Mouse (Mus musculus) liver, embryonic 13.5 days (tissue): ENCODE data around the gene Armc6. TPM values are rescaled to one million over a fixed set of nuclear protein-coding genes. Genes with fewer than 3 reads are reported as not detected.
"Not testable (repeated sequence)": the region's sequence is repeated elsewhere in the genome, so short reads cannot be mapped to it uniquely, and the experiment has no call there.

Experiments
- ATAC-seq: fragments of 200-750 bp; cut with Nextera tagmentation; 2 replicates; pipeline ENCODE4 v1.8.0; 2017; ENCODE audit warnings: low read depth, mild to moderate bottlenecking, moderate number of reproducible peaks, moderate library complexity
- DNase-seq: peaks from one replicate; pipeline ENCODE4 v3.0.0; 2022
- H3K27ac ChIP-seq: fragments of 300-500 bp; sonication (generic); 2 replicates; pipeline ENCODE4 v1.5.1; 2015; ENCODE audit warnings: moderate library complexity, mild to moderate bottlenecking, inconsistent platforms
- H3K27me3 ChIP-seq: fragments of 300-500 bp; sonication (generic); 2 replicates; pipeline ENCODE4 v1.6.1; 2015; ENCODE audit warnings: mild to moderate bottlenecking, inconsistent platforms
- H3K36me3 ChIP-seq: fragments of 300-500 bp; sonication (generic); 2 replicates; pipeline ENCODE4 v1.6.1; 2015; ENCODE audit warnings: mild to moderate bottlenecking, inconsistent platforms
- H3K4me1 ChIP-seq: fragments of 300-500 bp; sonication (generic); replicated peaks from 2 replicates; pipeline ENCODE4 v1.6.1; 2015; ENCODE audit warnings: inconsistent platforms
- H3K4me2 ChIP-seq: fragments of 300-500 bp; sonication (generic); 2 replicates; pipeline ENCODE4 v1.6.1; 2015; ENCODE audit warnings: inconsistent platforms, mild to moderate bottlenecking, moderate library complexity
- H3K4me3 ChIP-seq: fragments of 300-500 bp; sonication (generic); replicated peaks from 2 replicates; pipeline ENCODE4 v1.5.1; 2015; ENCODE audit warnings: mild to moderate bottlenecking, inconsistent platforms
- H3K9ac ChIP-seq: fragments of 300-500 bp; sonication (generic); 2 replicates; pipeline ENCODE4 v1.6.1; 2015; ENCODE audit warnings: mild to moderate bottlenecking, inconsistent platforms
- H3K9me3 ChIP-seq: fragments of 300-500 bp; sonication (generic); replicated peaks from 2 replicates; pipeline ENCODE4 v1.6.1; 2016; ENCODE audit warnings: inconsistent platforms
- WGBS: fragments of 180-500 bp; shearing (Covaris S2); methylation state at CpG from one replicate; pipeline ENCODE4 v1.1.7; 2015; ENCODE audit not compliant: insufficient replicate concordance; 5-methylcytosine and 5-hydroxymethylcytosine counted together
- polyA plus RNA-seq: library from polyadenylated mRNA; unstranded; fragments of >200 nt; fragmentation: Nextera tagmentation; extraction: Ambion mirVana; gene quantifications from 2 replicates; pipeline ENCODE4 v1.2.1, GENCODE M21; 2015

Armc6 gene
- polyA plus RNA-seq, 1 experiment from 2014 or later = 18.9 TPM

DNA sequence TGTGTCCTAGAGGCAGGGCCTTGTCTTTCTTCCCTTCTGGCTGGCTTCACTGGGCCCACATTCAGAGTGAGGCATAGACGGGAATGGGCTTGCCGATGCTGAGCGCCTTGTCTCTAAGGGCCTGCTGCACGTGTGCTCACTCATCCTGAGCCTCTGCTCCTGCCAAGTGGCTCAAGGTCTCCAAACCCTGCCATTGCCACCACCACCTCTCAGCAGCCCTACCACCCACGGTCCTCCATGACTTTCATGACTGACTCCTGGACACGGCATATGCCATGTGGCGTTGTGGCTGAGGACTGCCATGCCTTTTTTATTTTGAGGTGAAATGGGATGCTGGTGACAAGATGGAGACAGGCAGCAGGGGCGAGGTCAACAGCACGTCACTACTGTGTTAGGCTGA lies 3.4 kb downstream of the Armc6 start:
- no peak for ATAC-seq
- 86% methylated on average over 9 of the region's 9 CpGs for WGBS

DNA sequence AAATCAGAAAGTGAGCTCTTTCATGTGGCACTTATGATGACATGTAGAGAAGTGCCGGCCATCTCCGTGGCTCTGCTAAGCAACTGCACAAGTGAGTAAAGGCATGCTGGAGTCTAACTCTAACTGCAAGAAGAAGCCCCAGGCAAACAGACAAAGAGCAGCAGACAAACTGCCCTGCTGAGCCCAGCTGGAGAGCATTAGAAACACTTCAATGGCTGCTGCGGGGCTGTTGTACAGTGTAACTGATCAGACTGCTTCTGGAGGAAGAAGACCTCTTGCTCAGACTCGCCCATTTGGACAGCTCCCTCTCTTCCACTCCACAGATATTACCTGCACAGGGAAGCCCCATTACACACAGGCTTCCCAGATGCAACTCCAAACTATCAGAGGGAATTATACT lies 6.3 kb downstream of the Armc6 start:
- Histone ChIP-seq H3K27ac (no peak overlapping the region), H3K4me1 (peaks cover 12% of the 10 kb centered on the region), H3K4me3 (no peak overlapping the region), H3K9me3 (no peaks in the 10 kb centered on the region), H3K4me2 (no peak overlapping the region), H3K27me3 (no peaks in the 10 kb centered on the region), H3K9ac (no peak overlapping the region), H3K36me3 (peaks cover 74% of the 10 kb centered on the region)
- DNase-seq = no peak
- WGBS = 82% methylated on average over 4 of the region's 4 CpGs
- no peak for ATAC-seq

More for the DNA sequence above, 3.4 kb downstream of the Armc6 start:
- H3K4me1 ChIP-seq = peaks cover 30% of the 10 kb centered on the region
- no peak overlapping the region for H3K4me2 ChIP-seq
- DNase-seq = no peak
- H3K9me3 ChIP-seq = no peaks in the 10 kb centered on the region
- H3K9ac ChIP-seq = no peak overlapping the region
- no peaks in the 10 kb centered on the region for H3K27me3 ChIP-seq
- no peak overlapping the region for H3K27ac ChIP-seq
- H3K36me3 ChIP-seq = peaks cover 45% of the 10 kb centered on the region
- no peak overlapping the region for H3K4me3 ChIP-seq

DNA sequence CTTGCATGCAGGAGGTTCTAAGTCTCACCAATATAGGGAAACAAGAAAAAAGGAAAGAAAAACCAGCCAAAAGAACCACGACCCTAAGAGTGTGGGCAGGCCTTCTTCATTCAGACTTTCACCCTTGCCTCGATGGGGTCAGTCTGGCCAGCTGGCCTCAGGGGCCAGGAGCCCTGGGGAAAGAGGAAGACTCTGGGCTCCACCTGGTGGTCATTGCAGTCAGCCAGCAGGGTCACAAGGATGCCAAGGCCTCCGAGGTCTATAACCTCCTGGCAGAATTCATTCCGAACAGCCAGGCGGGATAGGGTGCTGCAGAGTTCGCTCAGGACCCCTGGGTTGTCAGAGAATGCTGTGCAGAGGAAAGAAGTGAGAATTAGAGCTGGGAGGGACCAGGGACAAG lies 10.9 kb downstream of the Armc6 start:
- Histone ChIP-seq H3K36me3 (peaks cover 61% of the 10 kb centered on the region), H3K4me1 (peaks cover 25% of the 10 kb centered on the region), H3K9me3 (no peaks in the 10 kb centered on the region), H3K27ac (no peak overlapping the region), H3K9ac (no peak overlapping the region), H3K27me3 (no peaks in the 10 kb centered on the region), H3K4me3 (no peak overlapping the region), H3K4me2 (no peak overlapping the region)
- WGBS = 59% methylated on average over 6 of the region's 6 CpGs
- ATAC-seq (no peak), DNase-seq (no peak)

DNA sequence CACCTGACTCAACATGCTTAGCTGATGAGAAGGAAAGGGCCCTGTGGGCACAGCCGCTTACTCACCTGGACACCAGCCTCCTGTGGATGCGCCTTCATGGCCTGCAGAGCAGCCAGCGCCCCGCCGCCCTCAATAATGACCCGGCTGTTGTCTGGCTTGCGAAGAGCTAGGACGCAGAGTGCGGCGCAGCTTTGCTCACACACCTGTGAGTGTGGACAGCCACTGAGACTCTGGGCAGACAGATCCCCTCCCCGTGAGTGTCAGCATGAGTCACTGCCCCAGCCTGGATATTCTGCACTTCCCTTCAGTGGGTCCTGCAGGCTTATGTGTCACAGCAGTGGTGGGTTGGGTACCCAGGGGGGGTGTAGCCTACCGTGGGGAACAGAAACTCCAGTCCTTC lies 12.2 kb downstream of the Armc6 start:
- WGBS = 95% methylated on average over 12 of the region's 12 CpGs
- Histone ChIP-seq H3K4me1 (peaks cover 25% of the 10 kb centered on the region), H3K27ac (no peak overlapping the region), H3K4me3 (no peak overlapping the region), H3K9ac (no peak overlapping the region; the same call in 1 of the 2 replicates), H3K27me3 (no peaks in the 10 kb centered on the region), H3K36me3 (peaks cover 50% of the 10 kb centered on the region), H3K4me2 (no peak overlapping the region), H3K9me3 (no peaks in the 10 kb centered on the region)
- no peak for ATAC-seq
- DNase-seq = no peak

DNA sequence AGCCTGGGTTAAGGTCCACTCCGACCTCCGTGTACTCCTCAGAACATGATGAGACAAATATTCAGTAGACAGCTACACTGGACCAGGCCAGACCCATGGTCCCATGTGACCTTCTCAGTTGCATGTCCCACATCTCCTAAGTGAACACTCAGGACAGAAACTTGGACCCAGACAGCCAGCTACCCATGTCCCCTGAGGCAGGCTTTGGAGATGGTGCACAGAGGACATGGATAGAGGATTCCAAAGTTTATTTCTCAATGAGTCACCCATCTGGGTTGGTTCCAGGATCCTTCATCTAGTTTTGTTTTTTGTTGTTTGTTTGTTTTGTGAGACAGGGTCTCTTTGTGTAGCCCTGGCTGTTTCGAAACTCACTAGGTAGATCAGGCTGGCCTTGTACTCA lies 13.4 kb downstream of the Armc6 start:
- Histone ChIP-seq H3K9me3 (no peaks in the 10 kb centered on the region), H3K27me3 (no peaks in the 10 kb centered on the region), H3K4me2 (no peak overlapping the region), H3K27ac (0 out of 2 replicates have a peak overlapping the region, but pooled peaks have one; percentile 4), H3K4me3 (no peak overlapping the region), H3K36me3 (peaks cover 46% of the 10 kb centered on the region), H3K4me1 (peaks cover 25% of the 10 kb centered on the region), H3K9ac (no peak overlapping the region)
- WGBS = 81% methylated on average over 3 of the region's 3 CpGs
- ATAC-seq = no peak
- DNase-seq = no peak

DNA sequence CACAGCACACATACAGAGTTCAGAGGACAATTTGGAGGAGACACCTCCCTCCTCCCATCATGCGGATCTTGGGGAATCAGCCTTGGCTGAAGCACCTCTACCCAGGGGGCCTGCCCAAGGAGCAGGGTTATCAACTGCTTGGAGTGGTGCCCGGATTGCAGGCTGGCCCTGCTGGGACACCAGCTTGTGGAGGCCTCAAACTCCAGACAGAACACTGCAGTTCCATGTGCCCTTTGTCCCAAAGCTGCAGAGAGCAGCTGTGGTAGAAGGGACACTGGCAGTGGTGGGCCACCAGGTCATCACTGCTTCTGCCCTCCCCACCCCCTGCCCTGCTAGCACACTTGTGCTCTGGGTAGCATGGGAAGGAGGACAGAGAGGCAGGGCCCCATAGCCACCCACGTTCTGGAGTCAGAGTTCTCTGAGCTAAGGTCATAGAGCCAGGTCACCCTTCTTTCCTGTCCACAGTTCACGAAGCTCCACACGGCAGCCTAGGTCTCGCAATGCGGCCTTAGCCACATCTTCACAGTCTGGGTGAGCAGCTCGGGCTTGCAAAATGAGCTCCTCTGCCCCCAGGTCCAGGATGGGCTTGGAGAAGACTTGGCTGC lies 13.9 kb downstream of the Armc6 start:
- Histone ChIP-seq H3K4me2 (no peak overlapping the region), H3K4me1 (peaks cover 25% of the 10 kb centered on the region), H3K9ac (no peak overlapping the region), H3K4me3 (no peak overlapping the region), H3K27me3 (no peaks in the 10 kb centered on the region), H3K27ac (0 out of 2 replicates have a peak overlapping the region, but pooled peaks have one; percentile 4), H3K36me3 (peaks cover 40% of the 10 kb centered on the region), H3K9me3 (no peaks in the 10 kb centered on the region)
- no peak for DNase-seq
- 62% methylated on average over 8 of the region's 8 CpGs for WGBS
- ATAC-seq = peak; percentile 18; the same call in 1 of the 2 replicates

DNA sequence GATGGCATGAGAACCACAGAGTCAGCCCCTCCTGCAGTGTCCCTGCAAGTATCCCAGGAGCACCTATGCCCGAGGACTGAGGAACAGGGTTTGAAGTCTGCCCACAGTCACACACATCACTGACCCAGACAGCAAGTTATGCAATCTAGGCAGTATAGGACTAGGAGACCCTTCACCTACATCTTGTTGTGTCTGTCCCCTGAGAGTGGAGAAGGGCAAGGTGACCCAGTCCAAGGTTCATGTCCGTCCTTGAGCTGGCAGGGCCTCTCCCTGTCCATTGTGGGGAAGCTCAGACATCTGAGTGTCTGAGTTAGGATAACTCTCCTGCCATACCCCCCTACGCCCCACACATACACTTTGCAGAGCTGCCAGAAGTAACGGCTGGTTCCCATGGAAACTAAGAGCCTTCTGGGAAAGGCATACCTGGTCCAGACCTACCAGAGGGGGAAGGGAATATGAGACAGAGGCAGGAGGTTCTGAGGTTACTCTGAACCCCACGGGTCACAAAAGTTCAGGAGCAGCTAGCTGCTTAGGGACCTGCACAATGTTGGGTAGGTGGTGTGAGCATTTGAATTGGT lies 15.1 kb downstream of the Armc6 start:
- peak; percentile 18; the same call in 1 of the 2 replicates for ATAC-seq
- H3K36me3 ChIP-seq = peaks cover 29% of the 10 kb centered on the region

DNA sequence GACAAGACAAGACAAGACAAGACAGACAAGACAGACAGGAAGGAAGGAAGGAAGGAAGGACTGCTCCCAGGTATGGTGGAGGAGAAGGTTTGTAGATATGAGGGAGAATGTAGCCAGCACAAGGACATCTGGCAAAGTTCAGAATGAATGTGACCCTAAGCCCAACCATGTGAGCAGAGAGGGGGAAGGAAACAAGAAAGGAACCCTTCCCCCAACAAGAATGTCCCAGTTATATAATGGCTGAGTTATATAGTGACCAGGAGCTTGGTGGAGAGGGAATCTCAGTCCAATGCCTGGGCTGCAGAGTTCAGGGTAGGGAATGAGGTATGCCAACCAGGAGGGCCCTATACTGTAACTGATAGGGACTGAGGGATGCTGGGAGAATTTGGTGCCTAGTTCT lies 16.8 kb downstream of the Armc6 start:
- ATAC-seq = no peak
- Histone ChIP-seq H3K27ac (no peak overlapping the region), H3K9ac (no peak overlapping the region), H3K27me3 (no peaks in the 10 kb centered on the region), H3K36me3 (peaks cover 11% of the 10 kb centered on the region), H3K9me3 (no peaks in the 10 kb centered on the region), H3K4me3 (no peak overlapping the region), H3K4me2 (no peak overlapping the region), H3K4me1 (peaks cover 41% of the 10 kb centered on the region)
- DNase-seq = no peak

More for the DNA sequence above, 15.1 kb downstream of the Armc6 start:
- Histone ChIP-seq H3K9ac (no peak overlapping the region), H3K27me3 (no peaks in the 10 kb centered on the region), H3K27ac (no peak overlapping the region), H3K4me1 (peaks cover 27% of the 10 kb centered on the region), H3K9me3 (no peaks in the 10 kb centered on the region), H3K4me2 (no peak overlapping the region), H3K4me3 (no peak overlapping the region)
- DNase-seq = no peak
- WGBS = 61% methylated on average over 5 of the region's 5 CpGs

DNA sequence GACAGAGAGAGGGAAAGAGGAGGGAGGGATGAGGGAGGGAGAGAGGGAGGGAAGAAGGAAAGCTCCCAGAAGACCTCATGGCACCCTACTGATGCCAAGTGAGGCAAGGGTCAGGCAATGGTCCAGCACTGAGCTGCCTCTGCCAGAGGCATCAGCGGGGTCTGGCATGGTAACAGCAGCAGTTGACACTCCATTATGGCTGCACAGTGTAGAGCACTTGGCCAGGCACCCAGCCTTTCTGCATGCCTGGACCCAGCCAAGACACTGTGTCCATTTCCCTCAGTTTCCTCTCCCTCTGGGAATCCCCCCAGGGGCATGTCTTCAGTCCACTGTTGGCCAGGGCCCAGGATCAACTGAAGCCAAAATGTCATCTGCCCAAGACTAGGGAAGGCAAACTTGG lies 17.7 kb downstream of the Armc6 start:
- DNase-seq (no peak), ATAC-seq (no peak)
- no peaks in the 10 kb centered on the region for H3K27me3 ChIP-seq
- no peak overlapping the region for H3K27ac ChIP-seq
- no peak overlapping the region for H3K4me2 ChIP-seq
- 0 out of 2 replicates have a peak, but pooled peaks cover 3% of the 10 kb centered on the region for H3K36me3 ChIP-seq
- no peak overlapping the region for H3K4me3 ChIP-seq
- H3K4me1 ChIP-seq = peaks cover 44% of the 10 kb centered on the region
- WGBS = 67% methylated on average over 1 of the region's 1 CpGs
- H3K9ac ChIP-seq = no peak overlapping the region
- H3K9me3 ChIP-seq = no peaks in the 10 kb centered on the region

DNA sequence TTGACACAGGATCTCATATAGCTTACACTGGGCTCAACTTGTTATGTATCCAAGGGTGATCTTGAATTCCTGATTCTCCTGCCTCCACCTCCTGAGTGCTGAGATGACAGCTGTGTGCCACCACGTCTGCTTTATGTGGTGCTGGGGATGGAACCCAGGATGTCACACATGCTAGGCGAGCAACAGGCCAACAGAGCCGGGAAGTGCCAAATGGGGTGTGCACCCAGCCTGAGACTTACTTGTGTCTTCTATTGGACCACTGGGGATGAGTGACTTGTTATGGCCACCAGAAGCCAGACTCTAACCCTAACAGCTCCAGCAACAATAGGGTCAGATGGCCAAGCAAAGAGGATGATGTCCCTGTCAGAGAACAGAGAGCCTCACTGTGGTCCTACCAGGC lies 18.1 kb downstream of the Armc6 start:
- H3K4me3 ChIP-seq, H3K9ac ChIP-seq, H3K27ac ChIP-seq, DNase-seq, H3K36me3 ChIP-seq, H3K9me3 ChIP-seq, H3K4me2 ChIP-seq, H3K27me3 ChIP-seq, ATAC-seq: not testable (repeated sequence)
- H3K4me1 ChIP-seq = peaks cover 48% of the 10 kb centered on the region
- 79% methylated on average over 3 of the region's 3 CpGs for WGBS

DNA sequence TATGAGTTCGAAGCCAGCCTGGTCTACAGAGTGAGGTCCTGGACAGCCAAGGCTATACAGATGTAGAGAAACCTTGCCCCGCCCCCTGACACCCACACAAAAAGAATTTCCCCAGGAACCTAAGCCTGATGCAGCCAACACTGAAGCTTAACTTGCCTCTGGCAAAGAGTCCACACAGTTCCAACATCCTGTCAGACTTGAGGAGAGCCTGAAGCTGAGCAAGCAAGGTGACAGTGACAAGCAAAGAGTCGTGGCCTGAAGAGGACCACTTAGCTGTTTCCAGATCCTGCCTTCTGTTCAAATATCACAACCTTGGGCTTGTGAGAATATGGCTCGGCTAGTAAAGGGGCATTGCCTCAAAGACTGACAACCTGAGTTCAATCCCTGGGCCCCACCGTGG lies 19.2 kb downstream of the Armc6 start:
- DNase-seq = no peak

DNA sequence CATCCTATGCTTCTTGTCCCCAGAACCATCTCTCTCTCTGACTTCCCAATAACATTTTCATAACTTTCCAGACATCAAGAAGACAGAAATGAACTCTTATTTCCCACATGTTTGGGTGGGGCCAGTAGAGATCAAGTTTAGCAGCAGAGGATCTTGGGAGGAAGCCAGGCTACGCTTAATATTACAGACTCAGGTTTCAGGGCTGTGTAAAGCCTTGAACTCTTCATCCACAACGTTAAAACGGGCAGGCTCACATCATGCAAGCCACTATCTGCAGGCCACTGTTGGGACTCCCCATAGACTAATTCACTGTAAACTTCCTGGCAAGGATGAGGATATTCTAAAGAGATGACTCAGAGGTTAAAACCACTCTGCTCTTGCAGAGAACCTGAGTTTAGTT lies 19.9 kb downstream of the Armc6 start:
- H3K9ac ChIP-seq = no peak overlapping the region
- no peak overlapping the region for H3K4me2 ChIP-seq
- no peaks in the 10 kb centered on the region for H3K9me3 ChIP-seq
- H3K4me1 ChIP-seq = peaks cover 50% of the 10 kb centered on the region
- DNase-seq = no peak
- H3K27me3 ChIP-seq = no peaks in the 10 kb centered on the region
- H3K27ac ChIP-seq = no peak overlapping the region
- no peak overlapping the region for H3K4me3 ChIP-seq
- 57% methylated on average over 3 of the region's 3 CpGs for WGBS
- H3K36me3 ChIP-seq = no peaks in the 10 kb centered on the region
- ATAC-seq = no peak

More for the DNA sequence above, 19.2 kb downstream of the Armc6 start:
- Histone ChIP-seq H3K4me2 (no peak overlapping the region), H3K4me3 (no peak overlapping the region), H3K9me3 (no peaks in the 10 kb centered on the region), H3K27me3 (no peaks in the 10 kb centered on the region), H3K36me3 (no peaks in the 10 kb centered on the region), H3K27ac (no peak overlapping the region), H3K9ac (no peak overlapping the region), H3K4me1 (peaks cover 50% of the 10 kb centered on the region)
- 58% methylated on average over 5 of the region's 5 CpGs for WGBS
- ATAC-seq = no peak
